Mouse (Mus musculus) forebrain, embryonic 10.5 days (tissue): Measurements from ENCODE around the gene Gm28053. TPM values are rescaled to one million over a fixed set of nuclear protein-coding genes. Genes with fewer than 3 reads are reported as not detected.

Experiments
- DNase-seq: peaks from one replicate; pipeline ENCODE4 v3.0.0-alpha.2; 2017; ENCODE audit warnings: low spot score; ENCODE audit errors: extremely low spot score
- H3K27ac ChIP-seq: fragments of 300-500 bp; sonication (generic); 2 replicates; pipeline ENCODE4 v1.5.1; 2016; ENCODE audit warnings: mild to moderate bottlenecking
- H3K27me3 ChIP-seq: fragments of 300-500 bp; sonication (generic); 2 replicates; pipeline ENCODE4 v1.6.1; 2016; ENCODE audit warnings: mild to moderate bottlenecking; ENCODE audit not compliant: poor library complexity, severe bottlenecking
- H3K36me3 ChIP-seq: fragments of 300-500 bp; sonication (generic); replicated peaks from 2 replicates; pipeline ENCODE4 v1.6.1; 2016; ENCODE audit warnings: mild to moderate bottlenecking, moderate library complexity
- H3K4me1 ChIP-seq: fragments of 300-500 bp; sonication (generic); 2 replicates; pipeline ENCODE4 v1.6.1; 2016
- H3K4me3 ChIP-seq: fragments of 300-500 bp; sonication (generic); 2 replicates; pipeline ENCODE4 v1.5.1; 2016; ENCODE audit warnings: mild to moderate bottlenecking, moderate library complexity
- H3K9me3 ChIP-seq: fragments of 300-500 bp; sonication (generic); 2 replicates; pipeline ENCODE4 v1.6.1; 2016; ENCODE audit warnings: mild to moderate bottlenecking, moderate library complexity
- WGBS: fragments of 180-500 bp; shearing (Covaris S2); methylation state at CpG from one replicate; pipeline ENCODE4 v1.1.7; 2016; 5-methylcytosine and 5-hydroxymethylcytosine counted together
- polyA plus RNA-seq: library from polyadenylated mRNA; unstranded; fragments of >200 nt; fragmentation: Nextera tagmentation; extraction: Ambion mirVana; gene quantifications from 2 replicates; pipeline ENCODE4 v1.2.1, GENCODE M21; 2016

The Gm28053 gene
- polyA plus RNA-seq, 1 experiment from 2014 or later, result not detected

GRCm38 (mm10) chr6:48698888-48699287 lies 19.5 kb upstream of the Gm28053 start:
- WGBS, result 79% methylated on average over 3 of the region's 3 CpGs
- Histone ChIP-seq H3K27ac (no peak overlapping the region), H3K36me3 (no peaks in the 10 kb centered on the region), H3K4me3 (no peak overlapping the region), H3K4me1 (peaks cover 7% of the 10 kb centered on the region; the same call in 1 of the 2 replicates), H3K9me3 (no peaks in the 10 kb centered on the region), H3K27me3 (no peaks in the 10 kb centered on the region)
- DNase-seq, result no peak

- 65% methylated on average over 5 of the region's 5 CpGs for WGBS
- H3K36me3 ChIP-seq, result no peaks in the 10 kb centered on the region
Measured at GRCm38 (mm10) chr6:48700251-48701075, 17.9 kb upstream of the Gm28053 start.

GRCm38 (mm10) chr6:48702146-48702545 lies 16.3 kb upstream of the Gm28053 start:
- Histone ChIP-seq H3K4me3 (no peak overlapping the region), H3K9me3 (no peaks in the 10 kb centered on the region), H3K36me3 (no peaks in the 10 kb centered on the region), H3K4me1 (peaks cover 7% of the 10 kb centered on the region; the same call in 1 of the 2 replicates), H3K27me3 (no peaks in the 10 kb centered on the region), H3K27ac (no peak overlapping the region)
- DNase-seq, result no peak
- WGBS, result 87% methylated on average over 7 of the region's 7 CpGs

More at GRCm38 (mm10) chr6:48700251-48701075, 17.9 kb upstream of the Gm28053 start:
- DNase-seq, result no peak
- peaks cover 7% of the 10 kb centered on the region; the same call in 1 of the 2 replicates for H3K4me1 ChIP-seq
- H3K4me3 ChIP-seq, result no peak overlapping the region
- no peaks in the 10 kb centered on the region for H3K9me3 ChIP-seq
- no peak overlapping the region for H3K27ac ChIP-seq
- H3K27me3 ChIP-seq, result no peaks in the 10 kb centered on the region

- Histone ChIP-seq H3K9me3 (no peaks in the 10 kb centered on the region), H3K36me3 (no peaks in the 10 kb centered on the region), H3K4me1 (0 out of 2 replicates have a peak, but pooled peaks cover 4% of the 10 kb centered on the region), H3K27ac (no peak overlapping the region), H3K4me3 (no peak overlapping the region), H3K27me3 (no peaks in the 10 kb centered on the region)
- WGBS, result 74% methylated on average over 5 of the region's 5 CpGs
- DNase-seq, result no peak
Measured at GRCm38 (mm10) chr6:48702601-48703000, 15.8 kb upstream of the Gm28053 start.

- Histone ChIP-seq H3K4me1 (no peaks in the 10 kb centered on the region), H3K36me3 (no peaks in the 10 kb centered on the region), H3K27ac (no peak overlapping the region), H3K4me3 (no peak overlapping the region), H3K27me3 (no peaks in the 10 kb centered on the region), H3K9me3 (no peaks in the 10 kb centered on the region)
- no peak for DNase-seq
Measured at GRCm38 (mm10) chr6:48704146-48704545, 14.3 kb upstream of the Gm28053 start.

GRCm38 (mm10) chr6:48706130-48706529 lies 12.3 kb upstream of the Gm28053 start:
- Histone ChIP-seq H3K36me3 (no peaks in the 10 kb centered on the region), H3K27ac (no peak overlapping the region), H3K9me3 (no peaks in the 10 kb centered on the region), H3K4me1 (no peaks in the 10 kb centered on the region), H3K27me3 (no peaks in the 10 kb centered on the region), H3K4me3 (no peak overlapping the region)
- no peak for DNase-seq
- 47% methylated on average over 3 of the region's 3 CpGs for WGBS

GRCm38 (mm10) chr6:48720326-48720725 lies 1.9 kb downstream of the Gm28053 start:
- DNase-seq, result no peak
- no peak overlapping the region for H3K27ac ChIP-seq
- no peaks in the 10 kb centered on the region for H3K36me3 ChIP-seq
- H3K9me3 ChIP-seq, result no peaks in the 10 kb centered on the region
- H3K4me1 ChIP-seq, result peaks cover 9% of the 10 kb centered on the region
- H3K27me3 ChIP-seq, result no peaks in the 10 kb centered on the region
- no peak overlapping the region for H3K4me3 ChIP-seq
- WGBS, result 90% methylated on average over 4 of the region's 4 CpGs

GRCm38 (mm10) chr6:48723468-48723867 lies 5.1 kb downstream of the Gm28053 start:
- Histone ChIP-seq H3K4me3 (no peak overlapping the region), H3K36me3 (no peaks in the 10 kb centered on the region), H3K27ac (no peak overlapping the region), H3K27me3 (no peaks in the 10 kb centered on the region), H3K9me3 (no peaks in the 10 kb centered on the region), H3K4me1 (peaks cover 14% of the 10 kb centered on the region)
- no peak for DNase-seq
- 88% methylated on average over 8 of the region's 8 CpGs for WGBS

- Histone ChIP-seq H3K27me3 (no peaks in the 10 kb centered on the region), H3K36me3 (no peaks in the 10 kb centered on the region), H3K4me1 (peaks cover 14% of the 10 kb centered on the region), H3K4me3 (no peak overlapping the region), H3K27ac (no peak overlapping the region), H3K9me3 (no peaks in the 10 kb centered on the region)
- no peak for DNase-seq
- 0% methylated on average over 1 of the region's 1 CpGs for WGBS
Measured at GRCm38 (mm10) chr6:48725476-48725875, 7.1 kb downstream of the Gm28053 start.

GRCm38 (mm10) chr6:48727761-48728160 lies 9.4 kb downstream of the Gm28053 start:
- Histone ChIP-seq H3K4me3 (no peak overlapping the region), H3K9me3 (no peaks in the 10 kb centered on the region), H3K27ac (no peak overlapping the region), H3K27me3 (no peaks in the 10 kb centered on the region), H3K36me3 (no peaks in the 10 kb centered on the region), H3K4me1 (peaks cover 14% of the 10 kb centered on the region)
- WGBS, result 88% methylated on average over 5 of the region's 5 CpGs
- no peak for DNase-seq

GRCm38 (mm10) chr6:48732864-48733304 lies 14.5 kb downstream of the Gm28053 start:
- WGBS, result 60% methylated on average over 8 of the region's 8 CpGs
- H3K4me3 ChIP-seq, result no peak overlapping the region
- no peaks in the 10 kb centered on the region for H3K27me3 ChIP-seq

GRCm38 (mm10) chr6:48733660-48734059 lies 15.3 kb downstream of the Gm28053 start:
- no peak for DNase-seq
- Histone ChIP-seq H3K4me1 (no peaks in the 10 kb centered on the region), H3K27ac (no peak overlapping the region), H3K4me3 (no peak overlapping the region), H3K27me3 (no peaks in the 10 kb centered on the region), H3K36me3 (no peaks in the 10 kb centered on the region), H3K9me3 (no peaks in the 10 kb centered on the region)
- WGBS, result 81% methylated on average over 1 of the region's 1 CpGs

More at GRCm38 (mm10) chr6:48732864-48733304, 14.5 kb downstream of the Gm28053 start:
- no peaks in the 10 kb centered on the region for H3K36me3 ChIP-seq
- no peaks in the 10 kb centered on the region for H3K4me1 ChIP-seq
- H3K9me3 ChIP-seq, result no peaks in the 10 kb centered on the region
- DNase-seq, result no peak
- no peak overlapping the region for H3K27ac ChIP-seq

GRCm38 (mm10) chr6:48737053-48737452 lies 18.6 kb downstream of the Gm28053 start:
- H3K4me3 ChIP-seq, result no peak overlapping the region
- 87% methylated on average over 2 of the region's 2 CpGs for WGBS
- peaks cover 20% of the 10 kb centered on the region for H3K27me3 ChIP-seq
- peaks cover 14% of the 10 kb centered on the region for H3K4me1 ChIP-seq
- H3K9me3 ChIP-seq, result no peaks in the 10 kb centered on the region
- no peak overlapping the region for H3K27ac ChIP-seq
- no peaks in the 10 kb centered on the region for H3K36me3 ChIP-seq
- no peak for DNase-seq
